Mouse (Mus musculus) spleen, postnatal 4 days (tissue): ENCODE results near the gene Pbp2.

ENCODE experiments used
- DNase-seq, 2 experiments: peaks; one replicate each; pipeline ENCODE4 v3.0.0; 2022; ENCODE audit warnings: low spot score in 2 of 2

The Pbp2 gene

GRCm38 (mm10) chr6:135260435-135260834, 49.8 kb downstream of the Pbp2 start:
- no peak for DNase-seq
